Mouse (Mus musculus) olfactory bulb, adult 2 months (tissue): ENCODE results near the gene Tsr1.

Experiments used
- CTCF ChIP-seq: fragments of 200-500 bp; IDR thresholded peaks from 2 replicates; pipeline ENCODE4 v1.5.1; 2012; ENCODE audit warnings: low read depth, mild to moderate bottlenecking, low read length, moderate library complexity; ENCODE audit not compliant: insufficient read depth
- POLR2A ChIP-seq: fragments of 200-500 bp; IDR thresholded peaks from 2 replicates; pipeline ENCODE4 v1.6.1; 2012; ENCODE audit warnings: mild to moderate bottlenecking, low read depth, low read length, moderate library complexity; ENCODE audit not compliant: insufficient read depth

- no peak for TF ChIP-seq CTCF
- no peak for TF ChIP-seq POLR2A
These were observed 31.2 kb upstream of the Tsr1 start for GRCm38 (mm10) chr11:74866640-74867039.
